Mouse (Mus musculus): ENCODE measurements around the gene Ints1.

Gene Ints1

GRCm38 (mm10) chr5:139717723-139718122 is 57.8 kb downstream of the Ints1 start:
- DNase-seq (ENCODE audit: low spot score in 2 of 2): peak in 1 of 2 experiments; percentile 11

GRCm38 (mm10) chr5:139706496-139706895 is 69.0 kb downstream of the Ints1 start:
- no peak for DNase-seq (ENCODE audit: low spot score in 2 of 2)

GRCm38 (mm10) chr5:139702905-139703304 is 72.6 kb downstream of the Ints1 start:
- no peak for DNase-seq (ENCODE audit: low spot score in 2 of 2)

- no peak for DNase-seq (ENCODE audit: low spot score in 2 of 2)
Measured at GRCm38 (mm10) chr5:139702236-139702635, 73.2 kb downstream of the Ints1 start.

All from right cerebral cortex, postnatal 36 days (tissue).